23 mouse cellular contexts compared by ENCODE assay signal in genomic region chr16:90917156-90917555, GRCm38 (mm10). TPM values are rescaled to one million over a fixed set of nuclear protein-coding genes. Genes with fewer than 3 reads are reported as not detected.
DNase-seq lines count a peak whose midpoint lies in the region; ATAC-seq and TF ChIP-seq lines count a peak whose summit lies in the region.
"Had no signal": no experiment of that assay in that cellular context is flagged by ENCODE, and none has a peak within 500 bp of the region (broad histone marks: within the 10 kb centered on the region; RNA-seq: fewer than 3 reads in every experiment).

No protein-coding gene starts in this region.

- H3K4me1 ChIP-seq in heart, embryonic 10.5 days: peaks cover 16% of the 10 kb centered on the region
- H3K4me1 ChIP-seq in kidney, embryonic 15.5 days: peaks cover 20% of the 10 kb centered on the region
- 0 out of 2 replicates have a peak, but pooled peaks cover 4% of the 10 kb centered on the region for H3K4me1 ChIP-seq in kidney, postnatal 0 days (replicated peaks; ENCODE audit: insufficient read depth, low read length)
- H3K4me1 ChIP-seq: embryonic facial prominence, embryonic 12.5 days had no signal

- no peak overlapping the region for H3K9ac ChIP-seq in kidney, embryonic 15.5 days
- H3K9ac ChIP-seq in kidney, postnatal 0 days (ENCODE audit: low read depth, low read length): no peak overlapping the region
- H3K9ac ChIP-seq: embryonic facial prominence, embryonic 12.5 days; forebrain, embryonic 13.5 days; forebrain, embryonic 15.5 days had no signal

- no peak overlapping the region for H3K4me3 ChIP-seq in heart, embryonic 10.5 days
- no peak overlapping the region for H3K4me3 ChIP-seq in kidney, embryonic 15.5 days (replicated peaks)
- no peak overlapping the region for H3K4me3 ChIP-seq in kidney, postnatal 0 days (replicated peaks; ENCODE audit: low read depth, low read length)
- H3K4me3 ChIP-seq: embryonic facial prominence, embryonic 10.5 days; embryonic facial prominence, embryonic 12.5 days; forebrain, embryonic 13.5 days; forebrain, embryonic 15.5 days had no signal

- H3K4me2 ChIP-seq in kidney, embryonic 15.5 days: 0 out of 2 replicates have a peak overlapping the region, but pooled peaks have one; percentile 1
- no peak overlapping the region for H3K4me2 ChIP-seq in kidney, postnatal 0 days (ENCODE audit: low read length)
- H3K4me2 ChIP-seq: embryonic facial prominence, embryonic 12.5 days; forebrain, embryonic 13.5 days; forebrain, embryonic 15.5 days had no signal

- H3K27ac ChIP-seq in heart, embryonic 10.5 days: 0 out of 2 replicates have a peak overlapping the region, but pooled peaks have one; percentile 42
- peak overlapping the region; percentile 76 for H3K27ac ChIP-seq in kidney, embryonic 15.5 days
- peak overlapping the region; percentile 42; the same call in 1 of the 2 replicates for H3K27ac ChIP-seq in kidney, postnatal 0 days
- H3K27ac ChIP-seq: embryonic facial prominence, embryonic 10.5 days; embryonic facial prominence, embryonic 12.5 days; forebrain, embryonic 13.5 days; forebrain, embryonic 15.5 days had no signal

- peaks cover 24% of the 10 kb centered on the region for H3K27me3 ChIP-seq in heart, embryonic 10.5 days (ENCODE audit: insufficient read depth, poor library complexity, severe bottlenecking)
- H3K27me3 ChIP-seq in kidney, embryonic 15.5 days: no peaks in the 10 kb centered on the region
- H3K27me3 ChIP-seq in kidney, postnatal 0 days (ENCODE audit: insufficient read depth, low read length): no peaks in the 10 kb centered on the region
- H3K27me3 ChIP-seq: embryonic facial prominence, embryonic 12.5 days; forebrain, embryonic 15.5 days; Patski had no signal

- peak; percentile 91 for ATAC-seq in kidney, embryonic 15.5 days (replicated peaks; ENCODE audit: low FRiP score)
- peak; percentile 87 for ATAC-seq in kidney, postnatal 0 days (replicated peaks; ENCODE audit: low FRiP score, low read depth)
- ATAC-seq: activated CD4-positive, CD25-positive, alpha-beta regulatory T cell, adult 4 months; CD4-positive, CD25-positive, alpha-beta regulatory T cell, adult 4 months; forebrain, embryonic 13.5 days; forebrain, embryonic 15.5 days; Patski had no signal

- no peak for TF ChIP-seq CTCF in kidney, postnatal 0 days (IDR thresholded peaks at IDR 0.05; ENCODE audit: low read depth)

- no peak for DNase-seq in heart, embryonic 10.5 days (ENCODE audit: low spot score)
- DNase-seq in heart, adult 8-10 months (ENCODE audit: low spot score): no peak
- no peak for DNase-seq in kidney, postnatal 14 days
- peak; percentile 87 for DNase-seq in kidney, postnatal 0 days (ENCODE audit: low spot score)
- DNase-seq in kidney, adult 9 months: no peak
- DNase-seq: adrenal gland, adult 8-10 months; adrenal gland, postnatal 14 days; adrenal gland, postnatal 36 days; B cell, adult 2 months; cerebellum, adult 11-12 months; cerebellum, adult 2 months; cerebellum, adult 9-10 months; cerebellum, postnatal 10 days; cerebellum, postnatal 25 days had no signal

- WGBS in heart, embryonic 10.5 days: 75% methylated on average over 8 of the region's 8 CpGs
- 47% methylated on average over 8 of the region's 8 CpGs for WGBS in kidney, embryonic 15.5 days
- WGBS in kidney, postnatal 0 days: 38% methylated on average over 8 of the region's 8 CpGs

- H3K9me3 ChIP-seq in heart, embryonic 10.5 days: peaks cover 3% of the 10 kb centered on the region; the same call in 1 of the 2 replicates
- peaks cover 3% of the 10 kb centered on the region; the same call in 1 of the 2 replicates for H3K9me3 ChIP-seq in kidney, embryonic 15.5 days (replicated peaks)
- no peaks in the 10 kb centered on the region for H3K9me3 ChIP-seq in kidney, postnatal 0 days (replicated peaks; ENCODE audit: low read length)
- H3K9me3 ChIP-seq: embryonic facial prominence, embryonic 10.5 days; embryonic facial prominence, embryonic 12.5 days; forebrain, embryonic 13.5 days; forebrain, embryonic 15.5 days; G1E had no signal

- no peaks in the 10 kb centered on the region for H3K36me3 ChIP-seq in heart, embryonic 10.5 days
- H3K36me3 ChIP-seq in kidney, embryonic 15.5 days: no peaks in the 10 kb centered on the region
- H3K36me3 ChIP-seq in kidney, postnatal 0 days (ENCODE audit: insufficient read depth, low read length): no peaks in the 10 kb centered on the region
- H3K36me3 ChIP-seq: embryonic facial prominence, embryonic 10.5 days; embryonic facial prominence, embryonic 12.5 days; forebrain, embryonic 15.5 days; G1E had no signal

RNA-seq across cellular contexts. Expression of gene Cfap298, which starts 17.8 kb away (rescaled TPM):
- 53.1 TPM in 2 replicates for polyA plus RNA-seq in heart, embryonic 10.5 days (2016; fragmentation: Nextera tagmentation; extraction: Ambion mirVana)
- total RNA-seq in heart, adult 8-10 months (2022): 10 to 100 TPM; 21.5 to 32.6 (median 26.2) TPM
- 37.0 and 42.5 TPM in 2 replicates for polyA plus RNA-seq in kidney, embryonic 15.5 days (2015; fragmentation: Nextera tagmentation; extraction: Ambion mirVana)
- polyA plus RNA-seq in kidney, postnatal 0 days (2015; fragmentation: Nextera tagmentation; extraction: Ambion mirVana): 43.7 and 48.1 TPM in 2 replicates
